Mouse (Mus musculus): ENCODE measurements around the gene Epb41l3. TPM values are rescaled to one million over a fixed set of nuclear protein-coding genes. Genes with fewer than 3 reads are reported as not detected.

The Epb41l3 gene
- polyA plus RNA-seq (2017; shearing (Covaris generic)): under 1 TPM; 0.16 to 0.98 (median 0.34) TPM

- ATAC-seq: no peak
Measured at GRCm38 (mm10) chr17:69075501-69076237, at the start of gene Epb41l3. Gene Epb41l3 (plus strand): TSS chr17:69075683.

- no peak for ATAC-seq
Measured at GRCm38 (mm10) chr17:69038760-69039675, 36.5 kb upstream of the Epb41l3 start.

DNA sequence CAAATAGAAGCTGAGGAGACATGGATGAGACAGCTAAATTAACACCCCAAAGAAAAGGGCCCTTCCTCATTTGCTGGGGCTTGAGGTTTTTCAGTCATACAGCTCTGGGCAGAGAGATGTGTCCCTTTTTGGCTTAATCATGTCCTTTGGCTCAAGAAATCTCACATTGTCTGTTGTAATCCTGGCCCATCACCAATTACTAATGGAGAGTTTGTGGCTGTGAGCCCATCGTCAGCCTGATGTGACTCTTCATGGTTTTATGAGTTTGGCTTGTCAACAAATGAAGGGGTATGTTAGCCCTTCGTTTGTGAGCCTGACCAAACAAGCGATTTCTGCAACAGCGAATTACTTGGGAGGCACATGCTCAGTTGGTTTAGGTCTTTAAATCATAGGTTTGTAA is 34.0 kb upstream of the Epb41l3 start:
- ATAC-seq: no peak

GRCm38 (mm10) chr17:69048826-69049225 is 26.7 kb upstream of the Epb41l3 start:
- ATAC-seq: no peak

GRCm38 (mm10) chr17:69054029-69054428 is 21.5 kb upstream of the Epb41l3 start:
- no peak for ATAC-seq

GRCm38 (mm10) chr17:69059760-69060159 is 15.7 kb upstream of the Epb41l3 start:
- no peak for ATAC-seq

- no peak for ATAC-seq
Measured at GRCm38 (mm10) chr17:69060388-69060787, 15.1 kb upstream of the Epb41l3 start.

GRCm38 (mm10) chr17:69061883-69062745 is 13.4 kb upstream of the Epb41l3 start:
- ATAC-seq: no peak

DNA sequence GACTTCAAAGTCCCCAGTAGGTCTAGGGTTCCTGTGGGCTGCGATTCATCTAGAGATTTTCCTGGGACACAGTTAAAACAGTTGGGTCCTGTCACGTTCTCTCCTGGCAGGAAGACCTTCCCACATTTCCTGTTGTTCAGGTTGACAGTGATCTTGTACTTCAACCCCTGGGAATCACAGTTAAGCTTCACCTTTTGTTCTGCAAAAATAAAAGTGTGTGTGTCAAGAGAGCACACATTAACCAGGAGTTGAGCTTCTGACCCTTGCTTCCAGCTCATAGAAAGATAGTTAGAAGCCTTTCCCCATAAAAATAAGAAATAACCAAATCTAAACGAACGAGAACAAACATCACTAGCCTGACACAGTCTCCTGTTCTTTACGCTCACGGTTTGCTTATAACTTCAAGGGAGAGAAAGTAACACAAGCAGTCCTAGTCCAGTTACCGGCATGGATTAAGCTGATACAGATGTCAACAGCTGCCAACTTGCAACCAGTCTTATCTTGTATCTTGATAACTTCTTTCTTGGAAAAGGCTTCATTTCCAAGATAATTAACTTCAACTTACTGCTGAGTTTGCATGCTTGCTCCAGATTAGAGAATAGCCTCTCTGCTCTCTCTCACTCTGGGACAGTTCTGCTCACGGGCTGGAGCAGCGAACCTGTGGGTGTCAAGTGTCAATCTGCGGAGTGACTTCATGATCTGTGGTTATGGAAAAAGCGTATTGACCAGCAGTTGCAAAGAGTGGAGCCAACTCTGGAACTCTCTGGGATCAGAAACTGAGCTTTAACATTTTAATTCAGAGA is 7.3 kb upstream of the Epb41l3 start:
- no peak for ATAC-seq

DNA sequence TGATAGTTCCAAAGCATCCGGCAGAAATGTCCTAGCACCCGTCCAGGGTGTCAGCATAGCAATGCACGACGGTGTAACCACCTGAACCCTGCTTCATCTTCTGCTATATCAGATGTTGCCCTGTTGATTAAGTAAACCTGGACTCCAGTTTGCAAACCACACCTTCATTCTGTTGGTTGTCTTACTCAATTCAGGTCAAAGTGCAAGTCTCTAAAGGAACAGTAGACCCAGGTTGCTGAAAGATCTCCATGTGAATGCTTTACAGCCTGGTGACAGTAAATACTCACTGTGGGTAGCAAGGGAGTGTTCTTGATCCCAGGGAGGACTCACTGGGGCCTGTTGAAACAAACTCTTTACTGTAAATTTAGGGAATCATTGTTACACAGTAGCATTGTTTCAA is 1.4 kb upstream of the Epb41l3 start:
- ATAC-seq: no peak

- no peak for ATAC-seq
Measured at GRCm38 (mm10) chr17:69076238-69076625, 749 bp downstream of the Epb41l3 start.

DNA sequence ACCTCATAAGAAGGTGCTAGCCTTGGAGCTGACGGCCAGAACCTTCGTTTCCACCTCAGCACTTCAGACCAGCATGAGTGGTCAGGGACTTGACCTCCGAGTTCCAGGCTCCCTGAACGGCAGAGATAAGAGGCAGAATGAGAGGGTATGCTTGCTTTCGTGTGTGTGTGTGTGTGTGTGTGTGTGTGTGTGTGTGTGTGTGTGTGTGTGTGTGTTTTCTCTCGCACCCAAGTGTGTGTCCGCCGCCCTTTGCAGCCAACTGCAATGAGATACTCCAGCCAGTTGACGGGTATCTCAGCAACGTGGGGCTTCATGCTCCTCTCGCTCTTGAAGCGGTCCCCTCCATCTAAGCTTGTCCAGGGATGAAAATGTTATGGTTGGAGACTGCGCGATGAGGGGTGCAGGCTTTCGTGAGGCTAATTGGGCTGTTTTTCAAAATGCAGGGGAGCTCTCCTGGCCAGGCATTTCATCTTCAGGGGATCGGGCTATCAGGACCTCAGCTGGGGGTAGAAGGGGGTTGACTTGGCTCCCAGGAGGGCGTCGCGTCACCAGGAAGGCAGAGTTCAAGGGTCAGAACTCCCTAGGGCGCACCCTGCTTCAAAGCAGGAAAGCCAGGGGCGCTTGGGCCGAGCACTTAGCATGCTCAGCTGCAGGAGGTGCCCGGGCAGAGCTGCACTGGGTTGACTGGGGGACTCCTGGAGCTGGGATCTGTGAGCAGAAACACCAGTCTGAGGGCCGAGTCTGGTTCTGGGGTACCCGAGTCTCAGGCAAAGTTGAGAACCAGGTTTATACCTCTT is 1.5 kb downstream of the Epb41l3 start:
- ATAC-seq: no peak

- ATAC-seq: no peak
Measured at GRCm38 (mm10) chr17:69077544-69077920, 2.0 kb downstream of the Epb41l3 start.

DNA sequence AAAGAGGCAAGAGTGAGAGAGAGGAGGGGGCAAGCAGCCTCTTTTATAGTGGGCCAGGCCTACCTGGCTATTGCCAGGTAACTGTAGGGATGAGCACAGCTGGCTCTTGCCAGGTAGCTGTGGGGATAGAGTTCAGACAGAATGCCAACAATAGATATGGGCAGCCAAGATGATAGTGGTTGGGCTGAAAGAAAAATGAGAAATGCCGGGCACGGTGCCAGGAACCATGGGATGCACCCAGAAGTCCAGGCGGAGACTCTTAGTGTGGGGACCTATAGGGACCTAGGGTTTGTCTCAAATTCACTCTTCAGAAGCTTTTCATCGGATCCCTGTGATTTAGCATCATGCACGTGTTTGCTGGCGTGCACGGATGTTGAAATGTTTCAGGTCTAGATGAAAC is 6.8 kb downstream of the Epb41l3 start:
- ATAC-seq: no peak

DNA sequence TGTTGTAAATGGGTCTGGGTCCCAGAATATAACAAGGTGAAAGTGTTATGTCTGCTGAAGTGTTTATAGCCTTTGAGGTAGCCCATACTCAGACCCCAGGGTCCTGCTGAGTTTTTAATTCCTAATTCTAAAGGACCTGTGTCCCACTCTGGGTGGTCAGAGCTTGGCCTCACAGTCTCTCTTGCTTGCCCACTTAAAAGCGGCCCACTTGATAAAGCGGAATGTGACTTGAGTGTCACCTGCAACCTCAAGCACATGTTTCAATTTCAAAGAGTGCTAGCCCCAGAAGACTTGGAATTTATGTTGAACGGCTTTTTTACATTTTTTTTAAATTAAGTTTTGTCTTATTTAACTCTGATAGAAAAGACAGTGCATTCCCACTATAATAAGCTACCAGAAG is 16.1 kb downstream of the Epb41l3 start:
- no peak for ATAC-seq

DNA sequence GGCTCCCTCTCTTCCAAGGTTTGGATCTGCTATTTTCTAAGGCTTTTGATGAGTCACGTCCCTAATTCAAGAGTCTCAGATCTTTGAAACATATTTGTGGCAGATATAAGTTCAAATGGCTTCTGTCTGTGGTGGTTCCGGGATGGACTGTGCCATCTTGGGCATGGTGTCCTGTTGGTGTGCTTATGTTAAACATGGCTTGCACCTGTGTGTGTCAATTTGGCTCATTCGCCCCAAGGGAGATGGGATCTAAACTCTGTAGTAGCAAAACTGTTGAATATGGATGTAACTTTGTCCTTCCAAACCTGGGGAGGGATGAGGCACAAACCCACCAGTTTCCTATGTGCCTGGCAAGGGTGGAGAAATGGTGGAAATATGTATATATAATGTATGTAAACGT is 21.6 kb downstream of the Epb41l3 start:
- ATAC-seq: no peak

GRCm38 (mm10) chr17:69097955-69098354 is 22.5 kb downstream of the Epb41l3 start:
- ATAC-seq: no peak

DNA sequence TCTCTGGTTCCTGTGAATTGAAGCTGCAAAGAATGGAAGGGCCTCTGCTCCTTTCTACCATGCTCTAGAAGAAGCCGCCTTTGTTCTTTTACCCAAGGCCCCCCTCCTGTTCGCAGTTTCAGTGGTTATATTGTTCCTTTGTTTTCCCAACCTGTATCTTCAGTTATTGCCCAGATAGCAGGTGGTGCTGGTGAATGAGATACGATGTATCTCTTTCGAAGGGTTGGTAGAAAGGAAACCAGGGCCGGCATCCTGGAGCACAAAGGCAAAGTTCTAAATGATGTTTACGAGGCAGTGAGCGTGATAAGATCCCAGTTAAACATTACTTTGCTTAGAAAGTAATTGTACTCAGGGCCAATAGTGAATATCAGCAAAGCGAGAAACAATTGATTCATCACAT is 27.8 kb downstream of the Epb41l3 start:
- no peak for ATAC-seq

GRCm38 (mm10) chr17:69105035-69105798 is 29.7 kb downstream of the Epb41l3 start:
- ATAC-seq: no peak

DNA sequence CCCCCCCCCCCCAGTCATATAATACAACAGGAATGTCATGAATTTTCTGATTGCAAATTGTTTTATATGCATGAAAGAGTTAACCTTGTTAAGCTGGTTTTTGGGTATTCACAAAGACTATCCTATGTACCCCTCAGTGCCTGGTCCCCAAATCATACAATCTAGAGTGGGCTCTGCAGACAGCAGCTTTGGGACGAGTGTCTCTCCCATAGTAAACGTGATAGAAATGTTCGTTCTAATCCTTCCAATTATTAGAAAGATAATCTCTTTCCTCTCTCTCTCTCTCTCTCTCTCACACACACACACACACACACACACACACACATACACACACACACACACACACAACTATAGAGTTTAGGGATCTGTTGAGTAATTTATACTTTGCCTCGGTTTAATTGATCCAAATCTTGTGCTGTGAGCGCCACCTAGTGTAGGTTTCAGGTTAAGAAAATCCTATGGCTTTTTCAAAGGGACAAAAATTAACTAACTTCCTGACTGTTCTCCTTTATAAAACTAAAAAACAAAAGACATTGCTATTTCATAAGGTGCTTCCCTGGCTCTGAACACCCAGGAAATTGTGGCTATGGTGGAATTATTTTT is 30.4 kb downstream of the Epb41l3 start:
- ATAC-seq: no peak

Measured in inflammation-experienced regulatory T-cells, adult 6 months (primary cell).